Mouse (Mus musculus) brain, embryonic 14.5 days (tissue): ENCODE data around the gene Cops7b.

Source experiments
- CTCF ChIP-seq: fragments of 200-500 bp; IDR thresholded peaks from 2 replicates; pipeline ENCODE4 v1.5.1; 2012; ENCODE audit warnings: inconsistent platforms, mild to moderate bottlenecking, moderate library complexity, borderline replicate concordance; ENCODE audit not compliant: insufficient read depth, insufficient read length; ENCODE audit errors: extremely low read depth
- POLR2A ChIP-seq: fragments of 200-500 bp; IDR thresholded peaks from 2 replicates; pipeline ENCODE4 v1.6.1; 2012; ENCODE audit warnings: mild to moderate bottlenecking, inconsistent platforms, borderline replicate concordance; ENCODE audit not compliant: poor library complexity, insufficient read depth, insufficient read length, severe bottlenecking; ENCODE audit errors: extremely low read depth

DNA sequence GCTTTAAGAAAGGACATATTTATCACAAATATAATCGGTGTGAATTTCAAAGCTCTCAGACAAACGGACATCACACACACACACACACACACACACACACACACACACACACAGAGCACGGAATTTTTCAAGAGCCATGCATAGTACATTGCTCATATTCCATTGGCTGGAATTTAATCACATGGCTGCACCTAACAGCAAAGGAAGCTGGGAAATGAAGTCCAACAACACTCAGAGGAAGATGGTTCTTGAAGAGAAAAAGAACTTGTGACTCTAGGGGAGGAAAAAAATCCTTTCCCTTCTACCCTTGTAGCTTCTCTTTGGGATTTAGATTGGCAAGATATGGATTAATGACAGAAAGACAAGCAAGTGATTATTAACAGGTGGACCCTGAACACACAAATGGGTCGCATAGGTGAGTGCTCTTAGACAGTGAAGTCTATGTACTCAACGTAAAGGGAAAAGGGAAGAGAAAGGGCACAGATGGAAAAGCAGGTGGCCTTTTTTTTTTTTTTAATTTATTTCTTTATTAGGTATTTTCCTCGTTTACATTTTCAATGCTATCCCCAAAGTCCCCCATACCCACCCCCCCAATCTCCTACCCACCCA lies 52.2 kb downstream of the Cops7b start:
- TF ChIP-seq CTCF: no peak
- no peak for TF ChIP-seq POLR2A
